Mouse (Mus musculus): Measurements from ENCODE around the gene Art4. TPM values are rescaled to one million over a fixed set of nuclear protein-coding genes. Genes with fewer than 3 reads are reported as not detected.

Art4 gene
- polyA plus RNA-seq, 1 experiment from 2014 or later: 5.5 TPM

DNA sequence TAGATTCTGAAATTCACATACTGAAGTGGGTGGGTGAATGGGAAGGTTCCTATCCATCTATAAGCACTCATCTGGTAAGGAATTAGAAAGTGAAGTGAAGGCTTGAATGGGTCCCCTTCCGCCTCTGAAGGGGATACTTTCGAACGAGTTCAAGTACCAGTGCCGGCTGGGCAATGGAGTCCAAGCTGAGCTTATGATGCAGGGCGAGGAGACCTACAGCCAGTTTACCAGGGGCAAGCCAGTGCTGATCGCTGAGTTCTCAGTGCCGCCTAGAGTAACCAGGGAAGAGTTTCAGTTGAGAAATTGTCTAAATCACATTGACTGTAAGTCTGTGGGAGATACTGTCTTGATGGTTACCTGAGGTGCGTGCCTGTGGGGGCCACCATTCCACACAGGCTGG, 56.8 kb downstream of the Art4 start:
- Histone ChIP-seq H3K27ac (ENCODE audit: low read length) (no peak overlapping the region), H3K36me3 (ENCODE audit: control insufficient read depth, insufficient read depth, low read length) (no peaks in the 10 kb centered on the region), H3K27me3 (ENCODE audit: control insufficient read depth, insufficient read depth, low read length) (no peaks in the 10 kb centered on the region), H3K4me3 (ENCODE audit: low read depth, low read length) (no peak overlapping the region), H3K9ac (replicated peaks; ENCODE audit: low read depth, low read length) (no peak overlapping the region), H3K9me3 (ENCODE audit: control insufficient read depth, low read depth, low read length) (no peaks in the 10 kb centered on the region), H3K4me1 (ENCODE audit: control insufficient read depth, insufficient read depth, low read length) (peaks cover 6% of the 10 kb centered on the region; the same call in 1 of the 2 replicates), H3K4me2 (replicated peaks; ENCODE audit: low read depth, low read length) (no peak overlapping the region)
- 89% methylated on average over 8 of the region's 8 CpGs for WGBS
- no peak for ATAC-seq (ENCODE audit: insufficient number of reproducible peaks, insufficient read depth, low FRiP score, low read depth)

Small RNAs within 50 kb of the gene (microRNA-seq; reads per million reads assigned to microRNA genes)
- not detected for gene Gm44364

Other genes starting within 250 kb of the Art4 start
- 6.0 and 6.7 TPM in 2 replicates for gene Plbd1, start 195.8 kb downstream of the Art4 start, polyA plus RNA-seq (2014; fragmentation: Nextera tagmentation; extraction: Ambion mirVana)
- 1.6 and 3.3 TPM in 2 replicates for gene Gucy2c, start 76.0 kb downstream of the Art4 start, polyA plus RNA-seq (2014; fragmentation: Nextera tagmentation; extraction: Ambion mirVana)
- gene Hist4h4, start 53.3 kb downstream of the Art4 start, polyA plus RNA-seq (2014; fragmentation: Nextera tagmentation; extraction: Ambion mirVana): 2.1 and 2.8 TPM in 2 replicates
- gene H2afj, start 49.5 kb downstream of the Art4 start, polyA plus RNA-seq (2014; fragmentation: Nextera tagmentation; extraction: Ambion mirVana): 130 and 144 TPM in 2 replicates
- gene BC049715, start 30.1 kb downstream of the Art4 start, polyA plus RNA-seq (2014; fragmentation: Nextera tagmentation; extraction: Ambion mirVana): 1.7 and 2.5 TPM in 2 replicates
- gene Wbp11, start 29.5 kb downstream of the Art4 start, polyA plus RNA-seq (2014; fragmentation: Nextera tagmentation; extraction: Ambion mirVana): 103 and 109 TPM in 2 replicates
- gene Smco3, start 22.3 kb downstream of the Art4 start, polyA plus RNA-seq (2014; fragmentation: Nextera tagmentation; extraction: Ambion mirVana): 1.9 and 2.3 TPM in 2 replicates
- 229 and 247 TPM in 2 replicates for gene Mgp, start 18.1 kb upstream of the Art4 start, polyA plus RNA-seq (2014; fragmentation: Nextera tagmentation; extraction: Ambion mirVana)
- 0.48 and 3.7 TPM in 2 replicates for gene Erp27, start 64.4 kb upstream of the Art4 start, polyA plus RNA-seq (2014; fragmentation: Nextera tagmentation; extraction: Ambion mirVana)
- gene Pde6h, start 66.1 kb upstream of the Art4 start, polyA plus RNA-seq (2014; fragmentation: Nextera tagmentation; extraction: Ambion mirVana): 0.09 and 0.11 TPM in 2 replicates
- 53.3 and 58.0 TPM in 2 replicates for gene Arhgdib, start 84.2 kb upstream of the Art4 start, polyA plus RNA-seq (2014; fragmentation: Nextera tagmentation; extraction: Ambion mirVana)